Mouse (Mus musculus): Measurements from ENCODE around the gene Pla2g4e.

Pla2g4e gene

DNA sequence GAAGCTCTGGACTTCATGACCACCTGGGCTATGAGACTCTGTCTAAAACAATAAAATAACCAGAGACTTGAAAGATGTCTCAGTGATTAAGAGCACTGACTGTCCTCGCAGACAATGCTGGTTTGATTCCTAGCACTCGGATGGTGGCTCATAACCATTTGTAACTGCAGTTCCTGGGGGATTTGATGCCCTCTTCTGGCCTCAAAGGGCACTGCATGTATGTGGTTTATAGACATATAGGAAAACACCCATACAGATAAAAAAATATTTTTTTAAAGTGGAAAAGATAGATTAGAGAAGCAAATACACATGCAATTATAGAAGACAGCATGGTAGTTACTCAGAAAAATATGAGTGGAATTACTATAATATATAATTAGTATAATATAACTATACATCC is 87.5 kb downstream of the Pla2g4e start:
- DNase-seq (ENCODE audit: low read depth, low spot score), result no peak

- DNase-seq (ENCODE audit: low read depth, low spot score), result peak; percentile 100
These were observed 90.7 kb downstream of the Pla2g4e start, which contains the start of gene Ehd4 for GRCm38 (mm10) chr2:120154361-120154894. TSS of gene Ehd4 (minus strand) at chr2:120154606.

GRCm38 (mm10) chr2:120153586-120154360 is 91.4 kb downstream of the Pla2g4e start:
- DNase-seq (ENCODE audit: low read depth, low spot score), result no peak

DNA sequence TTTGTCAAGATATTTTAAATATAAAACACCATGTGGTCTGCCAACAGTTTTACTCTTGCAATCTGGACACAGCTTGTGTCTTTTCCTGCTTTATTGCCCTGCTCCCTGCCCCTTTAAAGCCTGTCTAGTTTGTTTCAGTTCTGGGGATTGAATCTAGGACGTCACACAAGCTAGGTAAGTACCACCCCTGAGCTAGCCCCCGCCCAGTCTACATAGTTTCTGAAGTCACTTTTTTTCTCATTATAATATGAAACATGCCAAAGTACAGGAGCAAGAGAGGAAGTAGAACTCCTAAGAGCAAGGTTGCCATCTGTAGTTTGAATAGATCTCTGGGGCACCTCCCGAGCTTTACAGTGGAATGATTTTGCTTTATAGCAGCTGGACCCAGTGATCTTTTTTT is 94.6 kb downstream of the Pla2g4e start:
- DNase-seq (ENCODE audit: low read depth, low spot score), result no peak

- no peak for DNase-seq (ENCODE audit: low read depth, low spot score)
These were observed 95.5 kb downstream of the Pla2g4e start for GRCm38 (mm10) chr2:120149634-120150033.

DNA sequence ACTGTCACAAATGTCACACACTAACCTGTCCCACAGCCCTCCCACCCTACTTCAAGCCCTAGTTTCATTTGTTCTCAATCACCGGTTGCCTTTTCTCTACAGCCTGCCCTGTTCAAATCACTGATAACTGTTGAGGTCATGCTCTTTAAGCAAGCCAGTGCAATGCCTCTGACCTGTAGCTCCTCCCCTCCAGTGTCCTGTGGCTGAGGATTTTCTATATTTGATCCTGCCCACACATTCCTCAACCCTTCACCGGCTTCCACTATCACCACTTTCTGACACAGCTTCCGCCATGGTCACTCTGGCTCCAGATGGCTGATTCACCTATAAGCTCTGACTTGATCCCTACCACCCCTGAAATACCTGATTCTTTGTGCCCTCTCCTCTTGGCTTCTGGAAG is 97.1 kb downstream of the Pla2g4e start:
- DNase-seq (ENCODE audit: low read depth, low spot score), result no peak

DNA sequence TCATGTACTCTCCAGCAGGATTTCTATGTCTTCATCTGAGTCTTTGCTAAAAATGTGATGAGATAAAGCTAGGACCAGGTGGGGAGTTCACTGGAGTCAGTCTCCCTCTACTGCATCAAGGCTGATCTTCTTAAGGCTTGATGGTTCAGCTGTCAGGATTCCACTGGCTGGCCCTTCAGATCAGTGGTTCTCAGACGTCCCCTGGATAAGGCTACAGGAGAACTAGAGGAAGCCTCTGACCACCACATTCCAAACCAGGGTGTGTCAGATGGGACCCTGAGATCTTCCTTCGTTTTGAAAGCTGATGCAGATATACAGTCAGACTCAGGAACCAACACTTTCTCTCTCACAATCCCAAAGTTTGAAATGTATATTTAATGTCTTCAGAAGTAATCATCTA is 97.8 kb downstream of the Pla2g4e start:
- no peak for DNase-seq (ENCODE audit: low read depth, low spot score)

- no peak for DNase-seq (ENCODE audit: low read depth, low spot score)
These were observed 98.6 kb downstream of the Pla2g4e start for GRCm38 (mm10) chr2:120146543-120146942.

GRCm38 (mm10) chr2:120144390-120144789 is 100.7 kb downstream of the Pla2g4e start:
- no peak for DNase-seq (ENCODE audit: low read depth, low spot score)

DNA sequence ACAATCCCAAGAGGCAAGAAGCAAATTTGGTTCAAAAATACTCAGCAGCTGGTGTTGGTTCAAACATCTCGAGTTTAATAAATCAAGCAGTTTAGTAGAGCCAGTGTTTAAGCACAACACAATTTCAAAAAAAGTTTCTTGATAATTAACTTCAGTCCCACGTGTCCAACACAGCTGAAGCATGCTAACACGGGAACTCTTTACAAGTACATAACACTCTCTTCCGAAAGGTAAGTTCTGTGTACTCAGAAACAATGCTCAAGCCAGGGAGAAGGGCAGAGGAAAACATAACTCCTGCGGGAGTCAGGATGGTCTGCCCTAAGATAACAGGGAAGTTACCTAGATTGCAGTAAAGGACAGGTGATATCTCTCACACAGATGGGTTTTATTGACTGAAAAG is 102.8 kb downstream of the Pla2g4e start:
- DNase-seq (ENCODE audit: low read depth, low spot score), result no peak

DNA sequence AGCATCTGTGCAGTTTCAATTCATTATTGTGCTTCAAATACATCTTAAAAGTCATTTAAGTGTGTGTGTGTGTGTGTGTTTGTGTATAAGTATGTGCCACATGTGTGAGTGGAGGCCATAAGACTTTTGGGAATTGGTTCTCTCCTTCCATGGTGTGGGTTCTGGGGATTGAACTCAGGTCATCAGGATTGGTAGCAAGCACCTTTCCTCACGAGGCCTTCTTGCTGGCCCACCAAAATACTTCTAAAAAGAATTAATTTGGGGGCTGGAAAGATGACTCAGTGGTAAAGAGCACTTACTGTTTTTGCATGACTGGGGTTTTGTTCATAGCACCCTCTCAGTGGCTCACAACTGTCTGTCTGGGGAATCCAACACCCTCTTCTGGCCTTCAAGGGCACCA is 103.5 kb downstream of the Pla2g4e start:
- DNase-seq (ENCODE audit: low read depth, low spot score), result no peak

DNA sequence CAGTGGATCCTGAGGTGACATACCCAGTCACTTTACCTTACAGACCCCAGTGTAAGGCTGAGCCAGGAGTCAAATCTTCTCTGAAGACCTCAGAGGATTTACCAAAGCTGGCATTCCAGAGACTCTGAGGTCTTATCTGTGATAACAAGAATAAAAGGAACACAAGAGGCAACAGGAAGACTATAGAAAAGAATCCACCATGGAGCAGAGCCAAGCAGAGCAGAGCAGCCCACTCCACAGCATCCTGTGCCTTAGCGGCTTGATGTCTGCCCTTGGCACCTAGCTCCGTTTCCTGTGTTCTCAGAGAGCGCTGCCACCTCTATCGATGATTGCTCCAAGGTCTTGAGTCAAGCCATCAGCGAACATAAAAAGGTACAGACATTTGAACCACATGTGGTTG is 104.8 kb downstream of the Pla2g4e start:
- DNase-seq (ENCODE audit: low read depth, low spot score), result no peak

DNA sequence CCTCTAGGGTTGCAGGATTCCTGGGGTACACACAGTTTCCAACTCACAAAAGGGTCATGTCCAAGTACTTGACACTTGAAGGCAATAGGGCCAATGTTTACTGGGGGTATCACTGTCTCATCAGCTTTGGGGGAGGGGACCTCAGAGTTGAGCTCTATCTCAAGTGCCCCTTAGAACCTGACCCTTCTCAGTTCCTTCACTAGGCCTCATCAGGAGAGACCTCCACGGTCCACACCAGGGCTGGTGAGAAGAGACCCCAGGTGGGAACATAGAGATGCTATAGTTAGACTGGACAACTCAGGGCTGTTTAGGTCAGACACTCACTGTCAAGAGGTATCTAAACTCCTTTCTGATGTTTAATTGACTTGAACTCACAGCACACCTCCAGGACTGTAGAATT is 106.0 kb downstream of the Pla2g4e start:
- DNase-seq (ENCODE audit: low read depth, low spot score), result no peak

DNA sequence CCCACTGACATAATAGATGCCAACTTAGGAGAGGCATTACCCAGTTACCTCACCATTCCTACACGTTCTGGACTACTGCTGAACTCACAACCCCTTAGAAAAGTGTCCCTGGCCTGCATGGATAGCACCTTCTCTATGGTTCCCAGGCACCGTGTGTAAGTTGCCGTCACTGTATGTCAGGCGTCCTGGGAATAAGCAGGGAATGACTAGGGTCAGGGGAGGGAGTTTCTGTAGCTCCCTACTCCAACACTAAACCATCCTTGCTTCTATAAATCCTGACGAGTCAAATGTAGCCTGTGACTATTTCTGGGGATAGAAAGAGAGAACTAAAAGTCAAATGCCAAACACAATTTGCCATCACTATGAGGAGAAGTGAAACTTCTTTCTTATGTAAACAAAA is 107.9 kb downstream of the Pla2g4e start:
- no peak for DNase-seq (ENCODE audit: low read depth, low spot score)

GRCm38 (mm10) chr2:120134453-120135075 is 110.6 kb downstream of the Pla2g4e start:
- peak; percentile 56 for DNase-seq (ENCODE audit: low read depth, low spot score)

DNA sequence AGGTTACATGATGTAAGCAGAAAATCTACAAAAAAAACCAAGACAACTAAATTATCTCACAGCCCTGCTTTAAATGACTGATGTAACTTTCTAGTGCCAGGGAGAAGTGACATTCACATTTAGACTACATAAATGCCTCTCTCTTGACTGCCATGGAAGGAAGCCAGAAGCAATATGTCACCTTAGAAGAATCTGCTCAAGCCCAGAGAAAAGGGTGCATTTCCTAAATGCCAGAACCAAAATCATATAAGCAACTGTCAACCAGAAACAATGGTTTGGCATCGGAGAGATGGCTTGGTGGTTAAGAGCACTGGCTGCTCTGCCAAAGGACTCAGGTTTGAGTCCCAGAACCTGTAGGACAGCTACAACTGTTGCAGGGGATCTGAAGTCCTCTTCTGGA is 113.3 kb downstream of the Pla2g4e start:
- DNase-seq (ENCODE audit: low read depth, low spot score), result no peak

DNA sequence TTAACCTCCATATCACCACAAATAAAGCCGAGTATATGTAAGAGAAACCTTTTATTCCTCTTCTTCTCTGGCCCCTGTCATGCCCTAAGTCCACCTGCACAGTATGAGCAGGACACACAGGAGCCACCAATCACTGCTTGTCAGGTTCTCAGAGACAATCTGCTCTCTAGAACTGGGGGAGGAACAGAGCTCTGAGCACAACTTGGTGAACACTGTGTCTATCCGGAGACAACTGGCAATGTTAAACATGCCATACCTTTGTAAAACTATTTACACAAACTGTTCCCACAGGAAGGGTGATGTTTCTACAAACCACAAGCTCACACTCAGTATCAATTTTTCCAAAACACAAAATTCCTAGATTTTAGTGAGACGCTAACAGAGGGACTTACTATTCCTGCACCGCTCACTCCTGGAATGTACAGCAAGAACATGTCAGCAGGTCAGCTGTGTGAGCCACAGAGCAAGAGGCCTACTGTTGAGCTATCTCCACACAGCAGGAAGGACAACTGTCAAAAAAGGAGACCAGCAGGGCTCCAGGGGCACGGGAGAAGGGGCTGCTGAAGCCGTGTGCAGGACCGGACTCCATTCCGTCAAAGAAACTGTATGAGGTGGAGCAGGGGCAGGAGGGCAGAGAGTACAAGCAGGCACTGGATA is 115.8 kb downstream of the Pla2g4e start:
- no peak for DNase-seq (ENCODE audit: low read depth, low spot score)

GRCm38 (mm10) chr2:120128611-120129051 is 116.5 kb downstream of the Pla2g4e start:
- DNase-seq (ENCODE audit: low read depth, low spot score), result peak; percentile 52

DNA sequence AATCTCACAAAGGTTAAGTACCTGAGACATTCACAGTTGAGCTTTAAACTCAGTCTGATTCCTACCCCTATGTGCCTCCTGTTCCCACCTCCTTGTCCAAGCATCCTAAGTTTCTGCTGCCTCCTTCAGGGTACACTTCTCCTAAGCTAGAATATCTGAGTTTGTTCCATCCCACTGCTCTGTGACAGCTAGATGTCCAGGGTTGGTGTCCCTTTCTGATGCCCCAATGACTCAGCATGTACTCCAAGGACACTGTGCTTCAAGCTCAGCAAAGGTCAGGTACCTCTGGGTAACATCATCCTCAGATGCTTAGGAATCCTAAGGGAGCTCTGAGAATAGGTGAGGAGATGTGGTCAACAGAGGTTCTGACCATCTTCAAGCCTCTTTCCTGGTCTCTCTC is 117.1 kb downstream of the Pla2g4e start:
- DNase-seq (ENCODE audit: low read depth, low spot score), result no peak

- no peak for DNase-seq (ENCODE audit: low read depth, low spot score)
These were observed 118.2 kb downstream of the Pla2g4e start for GRCm38 (mm10) chr2:120126901-120127300.

DNA sequence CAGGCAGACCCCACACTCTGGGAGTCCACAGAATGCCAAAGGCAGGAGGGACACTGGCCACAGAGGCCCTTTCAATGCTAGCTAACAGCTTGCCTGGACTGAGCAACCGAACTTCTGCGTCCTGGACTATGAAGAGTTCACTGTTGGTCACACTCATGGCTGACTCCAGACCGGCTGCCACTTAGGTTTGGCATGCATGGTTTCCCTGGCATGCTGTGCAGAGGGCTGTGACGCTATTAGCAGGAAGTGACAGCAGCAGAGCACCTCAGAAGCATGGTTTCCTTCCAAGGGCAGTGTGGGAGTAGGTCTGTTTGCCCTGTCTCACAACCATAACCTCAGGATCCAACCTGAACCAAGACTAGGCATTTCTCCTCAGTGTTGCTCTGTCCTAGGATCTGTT is 118.7 kb downstream of the Pla2g4e start:
- DNase-seq (ENCODE audit: low read depth, low spot score), result no peak

DNA sequence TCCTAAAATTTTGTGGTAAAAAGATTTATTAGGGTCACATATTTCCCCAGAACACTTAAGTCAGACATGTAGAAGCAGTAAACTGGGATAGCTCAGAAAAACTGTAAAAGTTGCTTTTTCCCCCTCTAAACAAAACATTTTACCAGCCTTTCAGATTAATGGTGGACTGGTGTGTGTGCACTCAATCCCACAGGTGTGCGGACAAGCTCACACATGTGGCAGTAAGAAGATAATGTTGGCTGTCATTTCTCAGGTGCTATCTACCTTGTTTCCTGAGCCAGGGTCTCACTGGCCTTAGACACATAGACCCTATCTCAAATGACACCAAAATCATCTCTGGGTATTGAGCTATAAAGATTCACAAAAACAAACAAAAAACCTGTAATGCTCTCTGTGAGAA is 119.7 kb downstream of the Pla2g4e start:
- DNase-seq (ENCODE audit: low read depth, low spot score), result no peak
